Mouse (Mus musculus): Measurements from ENCODE around the gene Ngly1.

The Ngly1 gene

DNA sequence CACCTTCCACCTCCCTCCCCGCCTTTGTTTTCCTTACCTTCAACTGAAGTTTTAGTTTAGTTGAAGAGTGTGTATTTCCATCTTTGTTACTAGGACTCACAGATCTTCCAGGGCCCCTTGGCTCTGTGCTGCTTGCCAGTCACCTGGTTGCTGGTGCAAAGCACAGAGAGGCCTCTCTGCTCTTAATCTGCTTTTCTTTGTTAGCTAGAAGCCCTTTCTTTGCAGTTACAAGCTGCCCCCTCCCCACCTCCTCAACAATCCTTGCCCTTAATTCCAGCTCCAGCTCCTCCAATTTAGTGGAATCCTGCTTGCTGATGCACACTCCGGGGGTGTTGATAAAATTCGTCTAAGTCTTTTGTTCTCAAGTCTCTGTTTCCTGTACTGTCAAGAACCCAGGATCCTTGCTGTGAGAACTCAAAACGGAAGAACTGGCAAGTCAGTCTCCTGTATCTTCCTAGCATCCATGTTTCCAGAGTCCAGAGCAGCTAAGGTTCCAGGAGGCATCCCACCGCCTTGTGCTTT is 79.9 kb downstream of the Ngly1 start:
- no peak for DNase-seq (ENCODE audit: low spot score in 2 of 2)

DNA sequence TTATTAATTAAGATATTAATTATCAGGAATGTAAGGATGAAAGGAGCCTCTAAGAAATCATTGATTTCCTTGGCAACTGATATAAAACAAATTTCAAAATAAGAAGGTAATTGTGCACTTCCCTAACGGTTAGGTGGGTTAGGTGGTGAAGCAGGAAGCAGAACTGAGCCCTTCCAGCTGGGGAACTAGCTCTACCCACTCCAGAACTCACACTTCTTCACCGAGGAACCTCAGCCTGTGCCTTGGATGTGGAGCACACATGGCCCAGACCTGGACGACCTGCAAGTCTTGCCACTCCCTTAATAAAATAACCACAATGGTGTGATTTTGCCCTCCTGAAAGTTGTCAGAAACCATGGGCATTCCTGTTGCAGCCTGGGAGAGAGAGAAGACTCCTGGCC is 80.7 kb downstream of the Ngly1 start:
- DNase-seq (ENCODE audit: low spot score in 2 of 2) = no peak

DNA sequence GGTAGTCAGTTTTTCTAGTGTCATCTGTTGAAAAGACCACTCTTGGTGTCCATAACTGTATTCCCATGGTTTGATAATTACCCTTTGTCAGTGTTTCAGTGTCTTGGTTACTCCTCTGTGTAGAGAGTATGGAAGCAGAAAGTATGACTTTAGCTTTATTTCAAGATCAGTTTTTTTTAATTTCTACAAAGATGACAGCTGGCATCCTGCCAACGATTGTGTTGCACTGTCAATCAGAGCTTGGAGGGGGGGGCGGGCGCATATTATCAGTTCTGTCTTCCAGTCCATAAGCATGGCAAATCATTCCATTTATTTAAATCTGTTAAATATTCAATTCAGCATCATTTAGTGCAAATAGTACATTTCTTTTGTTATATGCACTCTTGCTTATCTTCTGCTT is 85.2 kb downstream of the Ngly1 start:
- no peak for DNase-seq (ENCODE audit: low spot score in 2 of 2)

DNA sequence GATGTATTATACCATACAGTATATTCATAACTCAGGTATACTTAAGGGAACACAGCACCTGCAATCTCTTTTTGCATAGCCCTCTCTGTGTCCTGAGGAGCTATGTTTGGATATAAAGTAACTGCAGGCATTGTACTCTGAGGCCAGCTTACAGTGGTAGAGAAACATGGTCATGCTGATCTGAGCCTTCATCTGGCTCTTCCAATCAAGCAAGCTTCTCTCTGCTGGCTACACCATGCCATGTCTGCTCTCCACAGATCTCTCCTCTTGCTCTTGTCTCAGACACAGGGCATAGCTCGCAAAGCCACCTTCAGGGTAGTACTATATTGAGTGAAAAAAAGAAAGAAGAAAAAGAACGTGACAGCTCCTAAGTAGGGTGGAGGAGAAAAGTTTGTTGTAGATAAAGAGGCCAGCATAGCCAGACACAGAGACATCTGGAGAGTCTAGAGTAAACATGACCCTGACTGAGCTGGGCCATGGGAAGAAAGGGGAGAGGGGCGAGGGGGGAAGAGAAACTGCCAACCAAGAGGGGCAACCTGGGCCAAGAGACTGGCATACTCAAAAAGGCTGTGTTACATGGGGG is 86.8 kb downstream of the Ngly1 start:
- no peak for DNase-seq (ENCODE audit: low spot score in 2 of 2)

DNA sequence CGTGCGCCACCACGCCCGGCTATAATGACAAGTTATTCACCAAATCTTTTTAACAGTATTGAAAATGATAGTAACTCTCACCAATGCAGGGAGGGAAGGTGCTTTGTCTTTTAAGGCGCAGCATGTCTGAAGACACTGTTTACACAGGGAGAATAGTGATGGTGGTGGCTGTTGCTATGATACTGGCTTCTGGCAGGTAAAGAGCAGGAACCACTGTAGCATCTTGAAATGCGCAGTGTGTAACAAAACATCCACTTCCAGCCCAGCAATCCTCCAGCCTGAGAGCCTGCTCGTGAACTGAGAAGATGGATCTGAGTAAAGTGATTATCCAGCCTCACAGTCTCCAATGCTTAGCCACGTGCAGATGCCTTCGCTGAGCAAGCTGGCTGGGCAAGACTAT is 98.4 kb downstream of the Ngly1 start:
- DNase-seq (ENCODE audit: low spot score in 2 of 2) = no peak

DNA sequence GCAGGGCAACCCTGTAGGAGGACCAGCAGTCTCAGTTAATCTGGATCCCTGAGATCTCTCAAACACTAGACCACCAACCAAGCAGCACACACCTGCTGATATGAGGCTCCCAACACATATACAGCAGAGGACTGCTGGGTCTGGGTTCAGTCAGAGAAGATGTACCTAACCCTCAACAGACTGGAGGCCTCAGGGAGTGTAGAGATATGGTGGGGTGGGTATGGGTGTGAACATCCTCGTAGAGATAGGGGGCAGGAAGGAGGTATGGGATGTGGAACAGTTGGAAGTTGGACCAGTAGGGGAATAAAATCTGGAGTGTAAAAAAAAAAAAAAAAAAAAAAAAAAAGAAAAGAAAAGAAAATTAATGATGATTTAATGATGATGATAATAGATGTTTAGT is 110.6 kb downstream of the Ngly1 start:
- DNase-seq (ENCODE audit: low spot score in 2 of 2) = no peak

Data from urinary bladder, postnatal 36 days (tissue).